Mouse (Mus musculus) small intestine, adult 2 months (tissue): ENCODE measurements around the gene Crybb1.

Experiments
- CTCF ChIP-seq: fragments of 200-500 bp; IDR thresholded peaks from 2 replicates; pipeline ENCODE4 v1.5.1; 2012; ENCODE audit warnings: low read depth, mild to moderate bottlenecking, control low read depth, inconsistent platforms, low read length, moderate library complexity, mixed read lengths; ENCODE audit not compliant: insufficient replicate concordance, insufficient read length; ENCODE audit errors: extremely low read depth
- POLR2A ChIP-seq: fragments of 200-500 bp; IDR thresholded peaks from 2 replicates; pipeline ENCODE4 v1.6.1; 2012; ENCODE audit warnings: low read depth, mild to moderate bottlenecking, control low read depth, inconsistent platforms, low read length, moderate library complexity

- no peak for TF ChIP-seq POLR2A
- no peak for TF ChIP-seq CTCF
These were observed 45.2 kb downstream of the Crybb1 start for GRCm38 (mm10) chr5:112300721-112301308.
